17 mouse cellular contexts compared by ENCODE assay signal in genomic region chr3:133158260-133158659, GRCm38 (mm10).
DNase-seq lines count a peak whose midpoint lies in the region; ATAC-seq lines count a peak whose summit lies in the region.
"Had no signal": no experiment of that assay in that cellular context is flagged by ENCODE, and none has a peak within 500 bp of the region (broad histone marks: within the 10 kb centered on the region; RNA-seq: fewer than 3 reads in every experiment).

No protein-coding gene starts in this region.

- H3K27ac ChIP-seq in midbrain, embryonic 14.5 days (replicated peaks; ENCODE audit: low read depth, low read length) = no peak overlapping the region
- H3K27ac ChIP-seq in midbrain, embryonic 15.5 days = no peak overlapping the region
- no peak overlapping the region for H3K27ac ChIP-seq in stomach, embryonic 15.5 days
- H3K27ac ChIP-seq: hindbrain, embryonic 13.5 days; layer of hippocampus, adult 2 months; liver, embryonic 13.5 days; neural tube, embryonic 15.5 days had no signal

- no peak overlapping the region for H3K4me2 ChIP-seq in midbrain, embryonic 14.5 days (ENCODE audit: low read length)
- H3K4me2 ChIP-seq in midbrain, embryonic 15.5 days = no peak overlapping the region
- no peak overlapping the region for H3K4me2 ChIP-seq in stomach, embryonic 15.5 days
- H3K4me2 ChIP-seq: hindbrain, embryonic 13.5 days; liver, embryonic 13.5 days; neural tube, embryonic 15.5 days had no signal

- no peaks in the 10 kb centered on the region for H3K36me3 ChIP-seq in midbrain, embryonic 14.5 days (ENCODE audit: control insufficient read depth, insufficient read depth, low read length)
- H3K36me3 ChIP-seq in midbrain, embryonic 15.5 days (replicated peaks) = no peaks in the 10 kb centered on the region
- no peaks in the 10 kb centered on the region for H3K36me3 ChIP-seq in stomach, embryonic 15.5 days
- H3K36me3 ChIP-seq: hindbrain, embryonic 13.5 days; liver, embryonic 13.5 days; neural tube, embryonic 15.5 days had no signal

- H3K27me3 ChIP-seq in midbrain, embryonic 14.5 days (ENCODE audit: control insufficient read depth, insufficient read depth, low read length) = no peaks in the 10 kb centered on the region
- H3K27me3 ChIP-seq in midbrain, embryonic 15.5 days (replicated peaks) = no peaks in the 10 kb centered on the region
- H3K27me3 ChIP-seq in stomach, embryonic 15.5 days (replicated peaks) = no peaks in the 10 kb centered on the region
- H3K27me3 ChIP-seq: hindbrain, embryonic 13.5 days; liver, embryonic 13.5 days; neural tube, embryonic 15.5 days had no signal

- H3K9me3 ChIP-seq in midbrain, embryonic 14.5 days (ENCODE audit: control insufficient read depth, low read length) = no peaks in the 10 kb centered on the region
- no peaks in the 10 kb centered on the region for H3K9me3 ChIP-seq in midbrain, embryonic 15.5 days
- no peaks in the 10 kb centered on the region for H3K9me3 ChIP-seq in stomach, embryonic 15.5 days
- H3K9me3 ChIP-seq: hindbrain, embryonic 13.5 days; liver, embryonic 13.5 days; neural tube, embryonic 15.5 days had no signal

- no peaks in the 10 kb centered on the region for H3K4me1 ChIP-seq in midbrain, embryonic 14.5 days (ENCODE audit: control insufficient read depth, insufficient read depth, low read length)
- peaks cover 13% of the 10 kb centered on the region for H3K4me1 ChIP-seq in midbrain, embryonic 15.5 days
- no peaks in the 10 kb centered on the region for H3K4me1 ChIP-seq in stomach, embryonic 15.5 days
- H3K4me1 ChIP-seq: liver, embryonic 13.5 days had no signal

- no peak overlapping the region for H3K9ac ChIP-seq in midbrain, embryonic 14.5 days (replicated peaks; ENCODE audit: low read length)
- H3K9ac ChIP-seq in midbrain, embryonic 15.5 days = no peak overlapping the region
- no peak overlapping the region for H3K9ac ChIP-seq in stomach, embryonic 15.5 days
- H3K9ac ChIP-seq: hindbrain, embryonic 13.5 days; liver, embryonic 13.5 days; neural tube, embryonic 15.5 days had no signal

- peak; percentile 7 for DNase-seq in embryo, embryonic 10.5 days (ENCODE audit: low spot score)
- no peak for DNase-seq in embryo, embryonic 10 days (ENCODE audit: low spot score)
- peak; percentile 25 for DNase-seq in midbrain, embryonic 14.5 days
- DNase-seq in forelimb bud, embryonic 11.5 days (ENCODE audit: low read depth, low spot score) = peak; percentile 21
- no peak for DNase-seq in adrenal gland, adult (ENCODE audit: inconsistent age in 2 of 2, low spot score in 1 of 2)
- no peak for DNase-seq in layer of hippocampus, adult 11-12 months (ENCODE audit: low spot score)
- DNase-seq: adrenal gland, adult 8-10 months; liver, embryonic 13.5 days; lung, postnatal 4 days; thymus, postnatal 14 days had no signal

- 78% methylated on average over 5 of the region's 5 CpGs for WGBS in midbrain, embryonic 14.5 days
- 73% methylated on average over 5 of the region's 5 CpGs for WGBS in midbrain, embryonic 15.5 days
- WGBS in stomach, embryonic 15.5 days = 31% methylated on average over 5 of the region's 5 CpGs

- no peak for ATAC-seq in midbrain, embryonic 14.5 days (ENCODE audit: low FRiP score, low TSS enrichment)
- ATAC-seq in midbrain, embryonic 15.5 days (replicated peaks) = no peak
- peak; percentile 43; the same call in 1 of the 2 replicates for ATAC-seq in stomach, embryonic 15.5 days (ENCODE audit: insufficient read depth, low FRiP score, low read depth)
- ATAC-seq: midbrain, embryonic 16.5 days had no signal

- no peak overlapping the region for H3K4me3 ChIP-seq in midbrain, embryonic 14.5 days (replicated peaks; ENCODE audit: low read depth, low read length)
- H3K4me3 ChIP-seq in midbrain, embryonic 15.5 days = no peak overlapping the region
- no peak overlapping the region for H3K4me3 ChIP-seq in stomach, embryonic 15.5 days (replicated peaks)
- H3K4me3 ChIP-seq: erythroblast, embryonic 14.5 days; hindbrain, embryonic 13.5 days; layer of hippocampus, adult 2 months; liver, embryonic 13.5 days; neural tube, embryonic 15.5 days had no signal

Comparison
In these comparisons a context has a peak if more than half of its experiments do, and no peak if none do; other contexts are left out.
1. DNase-seq: peak in embryo, embryonic 10.5 days (single experiment), midbrain, embryonic 14.5 days (single experiment) and forelimb bud, embryonic 11.5 days (single experiment); none in embryo, embryonic 10 days (single experiment), adrenal gland, adult (0 of 2) and layer of hippocampus, adult 11-12 months (single experiment).